Mouse (Mus musculus) liver, embryonic 11.5 days (tissue): ENCODE data around the gene Greb1. TPM values are rescaled to one million over a fixed set of nuclear protein-coding genes. Genes with fewer than 3 reads are reported as not detected.

ENCODE experiments used
- ATAC-seq: fragments of 200-750 bp; cut with Nextera tagmentation; replicated peaks from 2 replicates; pipeline ENCODE4 v1.8.0; 2017; ENCODE audit warnings: moderate number of reproducible peaks, mild to moderate bottlenecking, moderate TSS enrichment, moderate library complexity; ENCODE audit not compliant: low FRiP score
- DNase-seq: peaks from one replicate; pipeline ENCODE4 v3.0.0-alpha.2; 2017; ENCODE audit warnings: low spot score
- H3K27ac ChIP-seq: fragments of 300-500 bp; sonication (generic); 2 replicates; pipeline ENCODE4 v1.5.1; 2014; ENCODE audit warnings: mild to moderate bottlenecking, low read depth, low read length, control low read depth
- H3K27me3 ChIP-seq: fragments of 300-500 bp; sonication (generic); replicated peaks from 2 replicates; pipeline ENCODE4 v1.6.1; 2014; ENCODE audit warnings: low read length, mixed read lengths; ENCODE audit not compliant: control insufficient read depth, insufficient read depth
- H3K36me3 ChIP-seq: fragments of 300-500 bp; sonication (generic); 2 replicates; pipeline ENCODE4 v1.6.1; 2014; ENCODE audit warnings: mild to moderate bottlenecking, low read length, moderate library complexity, mixed read lengths; ENCODE audit not compliant: control insufficient read depth, insufficient read depth
- H3K4me1 ChIP-seq: fragments of 300-500 bp; sonication (generic); replicated peaks from 2 replicates; pipeline ENCODE4 v1.6.1; 2014; ENCODE audit warnings: low read length, mixed read lengths; ENCODE audit not compliant: control insufficient read depth, insufficient read depth
- H3K4me2 ChIP-seq: fragments of 300-500 bp; sonication (generic); 2 replicates; pipeline ENCODE4 v1.6.1; 2014; ENCODE audit warnings: mild to moderate bottlenecking, control low read depth, moderate library complexity
- H3K4me3 ChIP-seq: fragments of 300-500 bp; sonication (generic); 2 replicates; pipeline ENCODE4 v1.5.1; 2014; ENCODE audit warnings: low read depth, low read length, control low read depth
- H3K9ac ChIP-seq: fragments of 300-500 bp; sonication (generic); 2 replicates; pipeline ENCODE4 v1.6.1; 2014; ENCODE audit warnings: low read depth, low read length, control low read depth
- H3K9me3 ChIP-seq: fragments of 300-500 bp; sonication (generic); 2 replicates; pipeline ENCODE4 v1.6.1; 2016; ENCODE audit warnings: low read length, inconsistent platforms, mixed read lengths; ENCODE audit not compliant: control insufficient read depth
- WGBS: fragments of 180-500 bp; shearing (Covaris S2); extraction: QIAGEN DNeasy Blood & Tissue Kit; methylation state at CpG from one replicate; pipeline ENCODE4 v1.1.7; 2014; 5-methylcytosine and 5-hydroxymethylcytosine counted together
- polyA plus RNA-seq: library from polyadenylated mRNA; unstranded; fragments of >200 nt; fragmentation: Nextera tagmentation; extraction: Ambion mirVana; gene quantifications from 2 replicates; pipeline ENCODE4 v1.2.1, GENCODE M21; 2014

The Greb1 gene
- polyA plus RNA-seq, 1 experiment from 2014 or later: 5.5 TPM

GRCm38 (mm10) chr12:16737266-16737665, 63.4 kb downstream of the Greb1 start:
- H3K27me3 ChIP-seq: no peaks in the 10 kb centered on the region
- peaks cover 2% of the 10 kb centered on the region; the same call in 1 of the 2 replicates for H3K4me1 ChIP-seq
- H3K9me3 ChIP-seq: no peaks in the 10 kb centered on the region
- DNase-seq: no peak
- H3K27ac ChIP-seq: no peak overlapping the region
- no peak overlapping the region for H3K4me2 ChIP-seq
- no peak overlapping the region for H3K9ac ChIP-seq
- ATAC-seq: no peak
- no peak overlapping the region for H3K4me3 ChIP-seq
- no peaks in the 10 kb centered on the region for H3K36me3 ChIP-seq
- WGBS: 66% methylated on average over 5 of the region's 5 CpGs

- Histone ChIP-seq H3K9me3 (no peaks in the 10 kb centered on the region), H3K27ac (no peak overlapping the region), H3K4me2 (no peak overlapping the region), H3K27me3 (no peaks in the 10 kb centered on the region), H3K36me3 (no peaks in the 10 kb centered on the region), H3K9ac (no peak overlapping the region), H3K4me1 (no peaks in the 10 kb centered on the region), H3K4me3 (no peak overlapping the region)
- DNase-seq: no peak
- ATAC-seq: no peak
- WGBS: 80% methylated on average over 3 of the region's 3 CpGs
Measured at GRCm38 (mm10) chr12:16734698-16735097, 66.0 kb downstream of the Greb1 start.

GRCm38 (mm10) chr12:16734009-16734408, 66.7 kb downstream of the Greb1 start:
- Histone ChIP-seq H3K4me3 (no peak overlapping the region), H3K27ac (no peak overlapping the region), H3K27me3 (no peaks in the 10 kb centered on the region), H3K9me3 (no peaks in the 10 kb centered on the region), H3K36me3 (no peaks in the 10 kb centered on the region), H3K4me2 (no peak overlapping the region), H3K9ac (no peak overlapping the region), H3K4me1 (no peaks in the 10 kb centered on the region)
- ATAC-seq (peak; percentile 18; the same call in 1 of the 2 replicates), DNase-seq (no peak)
- WGBS: 70% methylated on average over 8 of the region's 8 CpGs

GRCm38 (mm10) chr12:16731121-16731741, 69.5 kb downstream of the Greb1 start:
- Histone ChIP-seq H3K27me3 (no peaks in the 10 kb centered on the region), H3K27ac (no peak overlapping the region), H3K36me3 (no peaks in the 10 kb centered on the region), H3K4me3 (no peak overlapping the region), H3K4me2 (no peak overlapping the region), H3K9me3 (no peaks in the 10 kb centered on the region), H3K9ac (no peak overlapping the region), H3K4me1 (no peaks in the 10 kb centered on the region)
- ATAC-seq (no peak), DNase-seq (no peak)
- WGBS: 81% methylated on average over 11 of the region's 11 CpGs

GRCm38 (mm10) chr12:16730196-16730595, 70.5 kb downstream of the Greb1 start:
- Histone ChIP-seq H3K4me2 (no peak overlapping the region), H3K36me3 (no peaks in the 10 kb centered on the region), H3K27me3 (no peaks in the 10 kb centered on the region), H3K4me3 (no peak overlapping the region), H3K9ac (no peak overlapping the region), H3K4me1 (no peaks in the 10 kb centered on the region), H3K27ac (no peak overlapping the region), H3K9me3 (no peaks in the 10 kb centered on the region)
- WGBS: 83% methylated on average over 11 of the region's 11 CpGs
- ATAC-seq (no peak), DNase-seq (no peak)

GRCm38 (mm10) chr12:16728221-16728620, 72.5 kb downstream of the Greb1 start:
- no peak for ATAC-seq
- 79% methylated on average over 5 of the region's 5 CpGs for WGBS
- no peak overlapping the region for H3K27ac ChIP-seq
- H3K27me3 ChIP-seq: no peaks in the 10 kb centered on the region
- no peak overlapping the region for H3K9ac ChIP-seq
- no peaks in the 10 kb centered on the region for H3K36me3 ChIP-seq
- no peak overlapping the region for H3K4me2 ChIP-seq
- H3K4me3 ChIP-seq: no peak overlapping the region
- no peaks in the 10 kb centered on the region for H3K9me3 ChIP-seq
- no peak for DNase-seq
- no peaks in the 10 kb centered on the region for H3K4me1 ChIP-seq

GRCm38 (mm10) chr12:16726229-16726628, 74.5 kb downstream of the Greb1 start:
- ATAC-seq (peak; percentile 81), DNase-seq (no peak)
- WGBS: 51% methylated on average over 3 of the region's 3 CpGs

GRCm38 (mm10) chr12:16723601-16724000, 77.1 kb downstream of the Greb1 start:
- H3K4me3 ChIP-seq: no peak overlapping the region
- ATAC-seq (no peak), DNase-seq (no peak)
- H3K4me1 ChIP-seq: no peaks in the 10 kb centered on the region
- H3K36me3 ChIP-seq: no peaks in the 10 kb centered on the region
- H3K27me3 ChIP-seq: no peaks in the 10 kb centered on the region
- no peak overlapping the region for H3K27ac ChIP-seq
- H3K9ac ChIP-seq: no peak overlapping the region
- no peak overlapping the region for H3K4me2 ChIP-seq
- no peaks in the 10 kb centered on the region for H3K9me3 ChIP-seq
- 45% methylated on average over 3 of the region's 3 CpGs for WGBS

More at GRCm38 (mm10) chr12:16726229-16726628, 74.5 kb downstream of the Greb1 start:
- H3K36me3 ChIP-seq: no peaks in the 10 kb centered on the region
- no peaks in the 10 kb centered on the region for H3K4me1 ChIP-seq
- no peak overlapping the region for H3K4me2 ChIP-seq
- H3K9ac ChIP-seq: no peak overlapping the region
- H3K27ac ChIP-seq: no peak overlapping the region
- no peaks in the 10 kb centered on the region for H3K9me3 ChIP-seq
- H3K27me3 ChIP-seq: no peaks in the 10 kb centered on the region
- H3K4me3 ChIP-seq: no peak overlapping the region

GRCm38 (mm10) chr12:16718660-16719315, 81.9 kb downstream of the Greb1 start:
- Histone ChIP-seq H3K36me3 (no peaks in the 10 kb centered on the region), H3K4me1 (no peaks in the 10 kb centered on the region), H3K4me2 (no peak overlapping the region), H3K4me3 (no peak overlapping the region), H3K9ac (no peak overlapping the region), H3K9me3 (no peaks in the 10 kb centered on the region), H3K27me3 (no peaks in the 10 kb centered on the region), H3K27ac (no peak overlapping the region)
- peak; percentile 56 for DNase-seq
- 41% methylated on average over 8 of the region's 8 CpGs for WGBS
- ATAC-seq: 0 out of 2 replicates have a peak, but pooled peaks have one; percentile 46
